Mouse (Mus musculus) lung, embryonic 14.5 days (tissue): ENCODE data around the gene Mlh1. TPM values are rescaled to one million over a fixed set of nuclear protein-coding genes. Genes with fewer than 3 reads are reported as not detected.

Source experiments
- ATAC-seq: fragments of 200-750 bp; cut with Nextera tagmentation; 2 replicates; pipeline ENCODE4 v1.8.0; 2017; ENCODE audit warnings: mild to moderate bottlenecking, moderate TSS enrichment, moderate library complexity; ENCODE audit not compliant: insufficient read depth
- DNase-seq: peaks from one replicate; pipeline ENCODE4 v3.0.0-alpha.2; 2015
- H3K27ac ChIP-seq: fragments of 300-500 bp; sonication (generic); 2 replicates; pipeline ENCODE4 v1.5.1; 2014; ENCODE audit warnings: low read depth, mild to moderate bottlenecking, moderate library complexity
- H3K27me3 ChIP-seq: fragments of 300-500 bp; sonication (generic); 2 replicates; pipeline ENCODE4 v1.6.1; 2014; ENCODE audit warnings: low read length, control low read depth; ENCODE audit not compliant: insufficient read depth
- H3K36me3 ChIP-seq: fragments of 300-500 bp; sonication (generic); 2 replicates; pipeline ENCODE4 v1.6.1; 2014; ENCODE audit warnings: control low read depth; ENCODE audit not compliant: insufficient read depth
- H3K4me1 ChIP-seq: fragments of 300-500 bp; sonication (generic); 2 replicates; pipeline ENCODE4 v1.6.1; 2014; ENCODE audit warnings: antibody characterized with exemption, control low read depth; ENCODE audit not compliant: insufficient read depth
- H3K4me2 ChIP-seq: fragments of 300-500 bp; sonication (generic); 2 replicates; pipeline ENCODE4 v1.6.1; 2014; ENCODE audit warnings: mild to moderate bottlenecking
- H3K4me3 ChIP-seq: fragments of 300-500 bp; sonication (generic); 2 replicates; pipeline ENCODE4 v1.5.1; 2014; ENCODE audit warnings: low read depth, low read length
- H3K9ac ChIP-seq: fragments of 300-500 bp; sonication (generic); 2 replicates; pipeline ENCODE4 v1.6.1; 2014
- H3K9me3 ChIP-seq: fragments of 300-500 bp; sonication (generic); 2 replicates; pipeline ENCODE4 v1.6.1; 2016; ENCODE audit warnings: low read depth, low read length, control low read depth
- CTCF ChIP-seq: IDR thresholded peaks from 2 replicates; pipeline ENCODE4 v1.5.1; 2016; ENCODE audit warnings: antibody characterized with exemption, low read depth
- WGBS: fragments of 180-500 bp; shearing (Covaris S2); extraction: QIAGEN DNeasy Blood & Tissue Kit; methylation state at CpG from one replicate; pipeline ENCODE4 v1.1.7; 2014; 5-methylcytosine and 5-hydroxymethylcytosine counted together
- polyA plus RNA-seq: library from polyadenylated mRNA; unstranded; fragments of >200 nt; fragmentation: Nextera tagmentation; extraction: Ambion mirVana; gene quantifications from 2 replicates; pipeline ENCODE4 v1.2.1, GENCODE M21; 2014

Gene Mlh1
- 36.1 and 39.2 TPM in 2 replicates for polyA plus RNA-seq

GRCm38 (mm10) chr9:111271434-111272160, at the start of gene Mlh1, which contains the start of gene Epm2aip1:
Gene Mlh1 (minus strand): TSS chr9:111271791.
Gene Epm2aip1 (plus strand): TSS chr9:111271929.
- peak; percentile 100 for DNase-seq
- H3K27ac ChIP-seq = peak within 1 kb of the TSS; percentile 97
- H3K27me3 ChIP-seq = no peaks in the 10 kb centered on the region
- peak within 1 kb of the TSS; percentile 91 for H3K9ac ChIP-seq
- H3K4me3 ChIP-seq = peak within 1 kb of the TSS; percentile 90
- peak; percentile 99 for ATAC-seq
- peaks cover 29% of the 10 kb centered on the region for H3K4me1 ChIP-seq
- H3K36me3 ChIP-seq = peaks cover 38% of the 10 kb centered on the region
- peak within 1 kb of the TSS; percentile 91 for H3K4me2 ChIP-seq
- WGBS = under 1% methylated on average over 64 of the region's 64 CpGs
- H3K9me3 ChIP-seq = no peaks in the 10 kb centered on the region
- 0 out of 2 replicates have a peak, but pooled peaks have one; percentile 17 for TF ChIP-seq CTCF

GRCm38 (mm10) chr9:111320912-111321311, 49.3 kb upstream of the Mlh1 start:
- no peak overlapping the region for H3K9ac ChIP-seq
- H3K27me3 ChIP-seq = no peaks in the 10 kb centered on the region
- no peaks in the 10 kb centered on the region for H3K9me3 ChIP-seq
- no peaks in the 10 kb centered on the region for H3K4me1 ChIP-seq
- no peak overlapping the region for H3K27ac ChIP-seq
- no peak for TF ChIP-seq CTCF
- ATAC-seq (no peak), DNase-seq (no peak)
- H3K4me2 ChIP-seq = no peak overlapping the region
- no peaks in the 10 kb centered on the region for H3K36me3 ChIP-seq
- no peak overlapping the region for H3K4me3 ChIP-seq
- 81% methylated on average over 4 of the region's 4 CpGs for WGBS

- WGBS = 36% methylated on average over 5 of the region's 5 CpGs
- H3K9me3 ChIP-seq = peaks cover 11% of the 10 kb centered on the region; the same call in 1 of the 2 replicates
- peak; percentile 78 for TF ChIP-seq CTCF
- H3K36me3 ChIP-seq = no peaks in the 10 kb centered on the region
- H3K4me3 ChIP-seq = no peak overlapping the region
- no peak overlapping the region for H3K4me2 ChIP-seq
- H3K9ac ChIP-seq = no peak overlapping the region
- ATAC-seq (no peak), DNase-seq (peak; percentile 74)
- H3K27me3 ChIP-seq = peaks cover 52% of the 10 kb centered on the region
- H3K4me1 ChIP-seq = no peaks in the 10 kb centered on the region
- no peak overlapping the region for H3K27ac ChIP-seq
Measured at GRCm38 (mm10) chr9:111314219-111314618, 42.6 kb upstream of the Mlh1 start.

GRCm38 (mm10) chr9:111313793-111314192, 42.2 kb upstream of the Mlh1 start:
- Histone ChIP-seq H3K4me2 (no peak overlapping the region), H3K9me3 (peaks cover 11% of the 10 kb centered on the region; the same call in 1 of the 2 replicates), H3K27me3 (peaks cover 52% of the 10 kb centered on the region), H3K9ac (no peak overlapping the region), H3K27ac (no peak overlapping the region), H3K4me3 (no peak overlapping the region), H3K36me3 (no peaks in the 10 kb centered on the region), H3K4me1 (no peaks in the 10 kb centered on the region)
- no peak for TF ChIP-seq CTCF
- ATAC-seq (no peak), DNase-seq (no peak)
- 26% methylated on average over 5 of the region's 5 CpGs for WGBS

GRCm38 (mm10) chr9:111313299-111313698, 41.7 kb upstream of the Mlh1 start:
- Histone ChIP-seq H3K4me1 (no peaks in the 10 kb centered on the region), H3K4me2 (no peak overlapping the region), H3K4me3 (no peak overlapping the region), H3K27me3 (peaks cover 52% of the 10 kb centered on the region), H3K9ac (no peak overlapping the region), H3K9me3 (peaks cover 11% of the 10 kb centered on the region; the same call in 1 of the 2 replicates), H3K36me3 (no peaks in the 10 kb centered on the region), H3K27ac (no peak overlapping the region)
- TF ChIP-seq CTCF = no peak
- ATAC-seq (no peak), DNase-seq (no peak)
- 12% methylated on average over 6 of the region's 6 CpGs for WGBS

GRCm38 (mm10) chr9:111312442-111313141, 41.0 kb upstream of the Mlh1 start:
- no peak; the same call in 1 of the 2 replicates for ATAC-seq
- peaks cover 11% of the 10 kb centered on the region; the same call in 1 of the 2 replicates for H3K9me3 ChIP-seq
- peak; percentile 13 for DNase-seq
- H3K9ac ChIP-seq = peak overlapping the region; percentile 29; the same call in 1 of the 2 replicates
- no peak overlapping the region for H3K27ac ChIP-seq
- H3K4me2 ChIP-seq = peak overlapping the region; percentile 81
- no peaks in the 10 kb centered on the region for H3K4me1 ChIP-seq
- no peaks in the 10 kb centered on the region for H3K36me3 ChIP-seq
- WGBS = 1% methylated on average over 53 of the region's 59 CpGs
- peak overlapping the region; percentile 45 for H3K4me3 ChIP-seq
- H3K27me3 ChIP-seq = peaks cover 52% of the 10 kb centered on the region
- no peak for TF ChIP-seq CTCF
